Mouse (Mus musculus) lung, postnatal 0 days (tissue): ENCODE measurements at regions not wholly inside any gene's neighbourhood (a gene's known extent, or its start where the extent isn't known, plus 50 kb on each side); places are given as distances from the start of the nearest gene placed in this dataset.

ENCODE experiments used
- ATAC-seq: fragments of 200-750 bp; cut with Nextera tagmentation; 2 replicates; pipeline ENCODE4 v1.8.0; 2017; ENCODE audit warnings: moderate library complexity
- DNase-seq: peaks from one replicate; pipeline ENCODE4 v3.0.0-alpha.2; 2016; ENCODE audit warnings: low spot score
- H3K27ac ChIP-seq: fragments of 300-500 bp; sonication (generic); 2 replicates; pipeline ENCODE4 v1.5.1; 2014; ENCODE audit warnings: antibody characterized with exemption, mild to moderate bottlenecking, low read length, mixed read lengths
- H3K27me3 ChIP-seq: fragments of 300-500 bp; sonication (generic); replicated peaks from 2 replicates; pipeline ENCODE4 v1.6.1; 2014; ENCODE audit warnings: low read length, mixed read lengths; ENCODE audit not compliant: insufficient read depth
- H3K36me3 ChIP-seq: fragments of 300-500 bp; sonication (generic); 2 replicates; pipeline ENCODE4 v1.6.1; 2014; ENCODE audit warnings: low read length, mixed read lengths; ENCODE audit not compliant: insufficient read depth
- H3K4me1 ChIP-seq: fragments of 300-500 bp; sonication (generic); 2 replicates; pipeline ENCODE4 v1.6.1; 2014; ENCODE audit warnings: antibody characterized with exemption, low read depth, low read length, mixed read lengths; ENCODE audit not compliant: insufficient read depth
- H3K4me2 ChIP-seq: fragments of 300-500 bp; sonication (generic); replicated peaks from 2 replicates; pipeline ENCODE4 v1.6.1; 2014; ENCODE audit warnings: low read depth, mild to moderate bottlenecking, low read length, moderate library complexity, mixed read lengths
- H3K4me3 ChIP-seq: fragments of 300-500 bp; sonication (generic); 2 replicates; pipeline ENCODE4 v1.5.1; 2014; ENCODE audit warnings: low read depth, low read length
- H3K9ac ChIP-seq: fragments of 300-500 bp; sonication (generic); replicated peaks from 2 replicates; pipeline ENCODE4 v1.6.1; 2014; ENCODE audit warnings: low read depth, mild to moderate bottlenecking
- H3K9me3 ChIP-seq: fragments of 300-500 bp; sonication (generic); 2 replicates; pipeline ENCODE4 v1.6.1; 2016; ENCODE audit warnings: low read length, mixed read lengths
- CTCF ChIP-seq: IDR thresholded peaks from 2 replicates; pipeline ENCODE4 v1.5.1; 2016; ENCODE audit warnings: antibody characterized with exemption, mild to moderate bottlenecking
- EP300 ChIP-seq: IDR thresholded peaks from 2 replicates; pipeline ENCODE4 v1.6.1; 2016; ENCODE audit warnings: antibody characterized with exemption, mild to moderate bottlenecking, control low read depth
- WGBS: fragments of 180-500 bp; shearing (Covaris S2); extraction: QIAGEN DNeasy Blood & Tissue Kit; methylation state at CpG from one replicate; pipeline ENCODE4 v1.1.7; 2014; 5-methylcytosine and 5-hydroxymethylcytosine counted together

- 80% methylated on average over 2 of the region's 2 CpGs for whole genome bisulfite sequencing
Observed at GRCm38 (mm10) chr12:39027948-39028347, 248.8 kb downstream of the Etv1 start.

GRCm38 (mm10) chr12:39033982-39034381, 254.8 kb downstream of the Etv1 start:
- Histone ChIP-seq H3K4me3 (no peak overlapping the region), H3K27me3 (no peaks in the 10 kb centered on the region), H3K9me3 (no peaks in the 10 kb centered on the region), H3K27ac (no peak overlapping the region), H3K4me1 (no peaks in the 10 kb centered on the region), H3K4me2 (no peak overlapping the region), H3K36me3 (no peaks in the 10 kb centered on the region), H3K9ac (no peak overlapping the region)
- no peak for TF ChIP-seq CTCF
- TF ChIP-seq EP300: no peak
- ATAC-seq (no peak), DNase-seq (no peak)
- 69% methylated on average over 3 of the region's 3 CpGs for WGBS

More at GRCm38 (mm10) chr12:39027948-39028347, 248.8 kb downstream of the Etv1 start:
- H3K9ac ChIP-seq: no peak overlapping the region
- no peaks in the 10 kb centered on the region for H3K9me3 ChIP-seq
- no peaks in the 10 kb centered on the region for H3K4me1 ChIP-seq
- no peak for ATAC-seq
- no peak overlapping the region for H3K4me2 ChIP-seq
- no peak overlapping the region for H3K27ac ChIP-seq
- H3K36me3 ChIP-seq: no peaks in the 10 kb centered on the region
- H3K4me3 ChIP-seq: no peak overlapping the region
- no peak for TF ChIP-seq CTCF
- no peak for TF ChIP-seq EP300
- DNase-seq: no peak
- no peaks in the 10 kb centered on the region for H3K27me3 ChIP-seq

- H3K27me3 ChIP-seq: no peaks in the 10 kb centered on the region
- H3K36me3 ChIP-seq: no peaks in the 10 kb centered on the region
- no peak overlapping the region for H3K4me2 ChIP-seq
- H3K9me3 ChIP-seq: no peaks in the 10 kb centered on the region
- no peak for ATAC-seq
- TF ChIP-seq CTCF: no peak
- no peak for TF ChIP-seq EP300
- no peak overlapping the region for H3K9ac ChIP-seq
- DNase-seq: no peak
- WGBS: 79% methylated on average over 2 of the region's 2 CpGs
- no peak overlapping the region for H3K27ac ChIP-seq
- H3K4me3 ChIP-seq: no peak overlapping the region
- no peaks in the 10 kb centered on the region for H3K4me1 ChIP-seq
Observed at GRCm38 (mm10) chr12:39036466-39037037, 257.4 kb downstream of the Etv1 start.

GRCm38 (mm10) chr12:39038077-39038476, 258.9 kb downstream of the Etv1 start:
- no peaks in the 10 kb centered on the region for H3K36me3 ChIP-seq
- WGBS: 77% methylated on average over 3 of the region's 3 CpGs
- DNase-seq: no peak
- H3K27ac ChIP-seq: no peak overlapping the region
- no peak overlapping the region for H3K9ac ChIP-seq
- ATAC-seq: no peak
- TF ChIP-seq EP300 (no peak), CTCF (no peak)
- H3K4me1 ChIP-seq: no peaks in the 10 kb centered on the region
- no peaks in the 10 kb centered on the region for H3K27me3 ChIP-seq
- no peak overlapping the region for H3K4me2 ChIP-seq
- no peak overlapping the region for H3K4me3 ChIP-seq
- H3K9me3 ChIP-seq: no peaks in the 10 kb centered on the region

- H3K27ac ChIP-seq: no peak overlapping the region
- TF ChIP-seq CTCF: no peak
- no peaks in the 10 kb centered on the region for H3K4me1 ChIP-seq
- no peaks in the 10 kb centered on the region for H3K27me3 ChIP-seq
- no peaks in the 10 kb centered on the region for H3K9me3 ChIP-seq
- ATAC-seq: no peak
- no peak overlapping the region for H3K9ac ChIP-seq
- no peak overlapping the region for H3K4me2 ChIP-seq
- 35% methylated on average over 2 of the region's 2 CpGs for WGBS
- DNase-seq: no peak
- no peaks in the 10 kb centered on the region for H3K36me3 ChIP-seq
- H3K4me3 ChIP-seq: no peak overlapping the region
Observed at GRCm38 (mm10) chr12:39038656-39039055, 259.5 kb downstream of the Etv1 start.

GRCm38 (mm10) chr12:39047126-39047525, 267.9 kb downstream of the Etv1 start:
- ATAC-seq (no peak), DNase-seq (no peak)
- no peak for TF ChIP-seq EP300
- no peak for TF ChIP-seq CTCF
- H3K4me1 ChIP-seq: no peaks in the 10 kb centered on the region
- H3K36me3 ChIP-seq: no peaks in the 10 kb centered on the region
- H3K9ac ChIP-seq: no peak overlapping the region
- no peak overlapping the region for H3K27ac ChIP-seq
- H3K4me3 ChIP-seq: no peak overlapping the region
- H3K27me3 ChIP-seq: no peaks in the 10 kb centered on the region
- no peaks in the 10 kb centered on the region for H3K9me3 ChIP-seq
- no peak overlapping the region for H3K4me2 ChIP-seq

- Histone ChIP-seq H3K27me3 (no peaks in the 10 kb centered on the region), H3K9ac (no peak overlapping the region), H3K4me2 (no peak overlapping the region), H3K36me3 (no peaks in the 10 kb centered on the region), H3K27ac (no peak overlapping the region), H3K9me3 (no peaks in the 10 kb centered on the region), H3K4me1 (no peaks in the 10 kb centered on the region), H3K4me3 (no peak overlapping the region)
- ATAC-seq (no peak), DNase-seq (peak; percentile 46)
- no peak for TF ChIP-seq EP300
- TF ChIP-seq CTCF: no peak
- WGBS: 47% methylated on average over 6 of the region's 6 CpGs
Observed at GRCm38 (mm10) chr12:39048441-39048840, 269.3 kb downstream of the Etv1 start.
